Mouse (Mus musculus): ENCODE results near the gene Ankrd28.

- TF ChIP-seq CTCF (IDR thresholded peaks at IDR 0.05; ENCODE audit: low read depth): no peak
- TF ChIP-seq EP300 (IDR thresholded peaks at IDR 0.05; ENCODE audit: low read depth): no peak
Measured at GRCm38 (mm10) chr14:31692536-31692935, 137.9 kb downstream of the Ankrd28 start.

Measured in liver, postnatal 0 days (tissue).